Mouse (Mus musculus) megakaryocyte, embryonic 14.5 days (primary cell): ENCODE results near the gene Ncf2.

Experiments
- FLI1 ChIP-seq: IDR thresholded peaks from 2 replicates; pipeline ENCODE4 v1.6.1; 2012; ENCODE audit warnings: low read length, inconsistent platforms, mixed read lengths
- GATA1 ChIP-seq: IDR thresholded peaks from 3 replicates; pipeline ENCODE4 v1.6.1; 2012; ENCODE audit warnings: mixed read lengths, low read length, inconsistent platforms, borderline replicate concordance

DNA sequence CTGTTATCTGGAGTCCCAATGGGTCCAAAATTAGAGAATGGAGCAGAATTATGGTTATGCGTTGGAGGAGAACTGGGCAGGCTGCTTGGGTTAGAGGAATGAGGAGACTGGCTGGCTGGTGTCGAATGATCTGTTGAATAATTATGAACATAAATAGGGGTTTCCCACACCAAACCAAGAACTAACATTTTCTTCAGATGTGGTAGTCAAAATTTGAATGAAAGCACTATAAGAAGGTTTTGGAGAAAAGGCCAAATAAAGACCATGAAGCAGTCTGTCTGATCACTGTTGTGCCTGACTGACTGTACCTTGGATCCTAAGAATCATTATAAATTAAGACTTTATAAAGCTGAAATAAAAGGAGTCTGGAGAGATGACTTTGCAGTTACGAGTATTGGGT lies 40.3 kb downstream of the Ncf2 start:
- TF ChIP-seq GATA1 (no peak), FLI1 (no peak)
